Mouse (Mus musculus): ENCODE results near the gene Rpl27a.

The Rpl27a gene

GRCm38 (mm10) chr7:109518838-109519696 lies at the start of gene Rpl27a:
TSS of gene Rpl27a (plus strand) at chr7:109519147.
- DNase-seq (ENCODE audit: low spot score): peak; percentile 98

- DNase-seq (ENCODE audit: low spot score): no peak
Observed at GRCm38 (mm10) chr7:109470700-109471099, 48.2 kb upstream of the Rpl27a start.

- no peak for DNase-seq (ENCODE audit: low spot score)
Observed at GRCm38 (mm10) chr7:109477926-109478325, 41.0 kb upstream of the Rpl27a start.

GRCm38 (mm10) chr7:109480765-109481197 lies 38.2 kb upstream of the Rpl27a start:
- DNase-seq (ENCODE audit: low spot score): no peak

- no peak for DNase-seq (ENCODE audit: low spot score)
Observed at GRCm38 (mm10) chr7:109484221-109484620, 34.7 kb upstream of the Rpl27a start.

- DNase-seq (ENCODE audit: low spot score): no peak
Observed at GRCm38 (mm10) chr7:109492616-109493318, 26.2 kb upstream of the Rpl27a start.

GRCm38 (mm10) chr7:109493319-109494316 lies 25.3 kb upstream of the Rpl27a start:
- DNase-seq (ENCODE audit: low spot score): no peak

GRCm38 (mm10) chr7:109497507-109497906 lies 21.4 kb upstream of the Rpl27a start:
- no peak for DNase-seq (ENCODE audit: low spot score)

GRCm38 (mm10) chr7:109507119-109507518 lies 11.8 kb upstream of the Rpl27a start:
- DNase-seq (ENCODE audit: low spot score): no peak

- no peak for DNase-seq (ENCODE audit: low spot score)
Observed at GRCm38 (mm10) chr7:109507572-109507971, 11.4 kb upstream of the Rpl27a start.

- DNase-seq (ENCODE audit: low spot score): no peak
Observed at GRCm38 (mm10) chr7:109508034-109508433, 10.9 kb upstream of the Rpl27a start, which contains the start of gene Trim66. TSS of gene Trim66 (minus strand) at chr7:109508134.

GRCm38 (mm10) chr7:109510799-109511198 lies 8.1 kb upstream of the Rpl27a start:
- no peak for DNase-seq (ENCODE audit: low spot score)

- DNase-seq (ENCODE audit: low spot score): no peak
Observed at GRCm38 (mm10) chr7:109511838-109512237, 7.1 kb upstream of the Rpl27a start.

GRCm38 (mm10) chr7:109516500-109516899 lies 2.4 kb upstream of the Rpl27a start:
- DNase-seq (ENCODE audit: low spot score): no peak

- no peak for DNase-seq (ENCODE audit: low spot score)
Observed at GRCm38 (mm10) chr7:109518036-109518681, 788 bp upstream of the Rpl27a start.

GRCm38 (mm10) chr7:109519936-109520335 lies 989 bp downstream of the Rpl27a start:
- no peak for DNase-seq (ENCODE audit: low spot score)

GRCm38 (mm10) chr7:109522084-109522483 lies 3.1 kb downstream of the Rpl27a start:
- DNase-seq (ENCODE audit: low spot score): no peak

GRCm38 (mm10) chr7:109523304-109523703 lies 4.4 kb downstream of the Rpl27a start:
- no peak for DNase-seq (ENCODE audit: low spot score)

- DNase-seq (ENCODE audit: low spot score): no peak
Observed at GRCm38 (mm10) chr7:109523741-109524441, 4.9 kb downstream of the Rpl27a start.

- no peak for DNase-seq (ENCODE audit: low spot score)
Observed at GRCm38 (mm10) chr7:109524442-109524744, 5.4 kb downstream of the Rpl27a start.

GRCm38 (mm10) chr7:109524763-109525162 lies 5.8 kb downstream of the Rpl27a start:
- DNase-seq (ENCODE audit: low spot score): no peak
